Mouse (Mus musculus): ENCODE measurements at regions not wholly inside any gene's neighbourhood (a gene's known extent, or its start where the extent isn't known, plus 50 kb on each side); places are given as distances from the start of the nearest gene placed in this dataset.
A peak's percentile ranks its signal among the peaks of the same experiment; 100 is the strongest.

GRCm38 (mm10) chr2:110486724-110487123 is 110.4 kb upstream of the Slc5a12 start:
- Histone ChIP-seq H3K9ac (replicated peaks; ENCODE audit: low read length, poor library complexity, severe bottlenecking) (no peak overlapping the region), H3K9me3 (ENCODE audit: low read length) (no peaks in the 10 kb centered on the region), H3K4me2 (ENCODE audit: low read depth, low read length, poor library complexity, severe bottlenecking) (no peak overlapping the region), H3K36me3 (ENCODE audit: insufficient read depth, low read length) (no peaks in the 10 kb centered on the region), H3K27ac (ENCODE audit: low read depth, low read length) (no peak overlapping the region), H3K27me3 (ENCODE audit: insufficient read depth, low read length) (no peaks in the 10 kb centered on the region), H3K4me3 (ENCODE audit: low read depth, low read length) (no peak overlapping the region), H3K4me1 (ENCODE audit: insufficient read depth, low read length) (no peaks in the 10 kb centered on the region)
- 45% methylated on average over 4 of the region's 4 CpGs for WGBS
- ATAC-seq (ENCODE audit: low FRiP score) (no peak), DNase-seq (ENCODE audit: low spot score) (peak; percentile 17)
- TF ChIP-seq CTCF (IDR thresholded peaks at IDR 0.05), result no peak

- H3K4me3 ChIP-seq (ENCODE audit: low read depth, low read length), result no peak overlapping the region
- H3K27ac ChIP-seq (ENCODE audit: low read depth, low read length), result no peak overlapping the region
- no peak for TF ChIP-seq CTCF (IDR thresholded peaks at IDR 0.05)
- no peaks in the 10 kb centered on the region for H3K9me3 ChIP-seq (ENCODE audit: low read length)
- H3K27me3 ChIP-seq (ENCODE audit: insufficient read depth, low read length), result no peaks in the 10 kb centered on the region
- no peaks in the 10 kb centered on the region for H3K36me3 ChIP-seq (ENCODE audit: insufficient read depth, low read length)
- WGBS, result 77% methylated on average over 7 of the region's 7 CpGs
- ATAC-seq (ENCODE audit: low FRiP score), result no peak
- H3K9ac ChIP-seq (replicated peaks; ENCODE audit: low read length, poor library complexity, severe bottlenecking), result no peak overlapping the region
- H3K4me1 ChIP-seq (ENCODE audit: insufficient read depth, low read length), result no peaks in the 10 kb centered on the region
- no peak overlapping the region for H3K4me2 ChIP-seq (ENCODE audit: low read depth, low read length, poor library complexity, severe bottlenecking)
- no peak for DNase-seq (ENCODE audit: low spot score)
These were observed 109.1 kb upstream of the Slc5a12 start for GRCm38 (mm10) chr2:110487950-110488349.

- no peak for DNase-seq (ENCODE audit: low spot score)
- Histone ChIP-seq H3K9ac (replicated peaks; ENCODE audit: low read length, poor library complexity, severe bottlenecking) (no peak overlapping the region), H3K27me3 (ENCODE audit: insufficient read depth, low read length) (no peaks in the 10 kb centered on the region), H3K4me2 (ENCODE audit: low read depth, low read length, poor library complexity, severe bottlenecking) (no peak overlapping the region), H3K4me1 (ENCODE audit: insufficient read depth, low read length) (no peaks in the 10 kb centered on the region), H3K9me3 (ENCODE audit: low read length) (no peaks in the 10 kb centered on the region), H3K27ac (ENCODE audit: low read depth, low read length) (no peak overlapping the region), H3K36me3 (ENCODE audit: insufficient read depth, low read length) (no peaks in the 10 kb centered on the region), H3K4me3 (ENCODE audit: low read depth, low read length) (no peak overlapping the region)
- 79% methylated on average over 2 of the region's 2 CpGs for WGBS
- ATAC-seq (ENCODE audit: low FRiP score), result no peak
- TF ChIP-seq CTCF (IDR thresholded peaks at IDR 0.05), result no peak
These were observed 95.3 kb upstream of the Slc5a12 start for GRCm38 (mm10) chr2:110501786-110502185.

- no peak overlapping the region for H3K4me3 ChIP-seq (ENCODE audit: low read depth, low read length)
- no peak for ATAC-seq (ENCODE audit: low FRiP score)
- H3K9ac ChIP-seq (replicated peaks; ENCODE audit: low read length, poor library complexity, severe bottlenecking), result no peak overlapping the region
- H3K4me1 ChIP-seq (ENCODE audit: insufficient read depth, low read length), result no peaks in the 10 kb centered on the region
- no peak for TF ChIP-seq CTCF (IDR thresholded peaks at IDR 0.05)
- no peaks in the 10 kb centered on the region for H3K36me3 ChIP-seq (ENCODE audit: insufficient read depth, low read length)
- no peak overlapping the region for H3K27ac ChIP-seq (ENCODE audit: low read depth, low read length)
- no peak for DNase-seq (ENCODE audit: low spot score)
- H3K4me2 ChIP-seq (ENCODE audit: low read depth, low read length, poor library complexity, severe bottlenecking), result no peak overlapping the region
- H3K27me3 ChIP-seq (ENCODE audit: insufficient read depth, low read length), result no peaks in the 10 kb centered on the region
- no peaks in the 10 kb centered on the region for H3K9me3 ChIP-seq (ENCODE audit: low read length)
- WGBS, result 86% methylated on average over 3 of the region's 3 CpGs
These were observed 88.8 kb upstream of the Slc5a12 start for GRCm38 (mm10) chr2:110508162-110508748.

- no peak for TF ChIP-seq CTCF (IDR thresholded peaks at IDR 0.05)
- Histone ChIP-seq H3K4me2 (ENCODE audit: low read depth, low read length, poor library complexity, severe bottlenecking) (no peak overlapping the region), H3K4me1 (ENCODE audit: insufficient read depth, low read length) (no peaks in the 10 kb centered on the region), H3K36me3 (ENCODE audit: insufficient read depth, low read length) (no peaks in the 10 kb centered on the region), H3K9me3 (ENCODE audit: low read length) (no peaks in the 10 kb centered on the region), H3K27me3 (ENCODE audit: insufficient read depth, low read length) (no peaks in the 10 kb centered on the region), H3K9ac (replicated peaks; ENCODE audit: low read length, poor library complexity, severe bottlenecking) (no peak overlapping the region), H3K4me3 (ENCODE audit: low read depth, low read length) (no peak overlapping the region), H3K27ac (ENCODE audit: low read depth, low read length) (no peak overlapping the region)
- no peak for DNase-seq (ENCODE audit: low spot score)
- WGBS, result 79% methylated on average over 7 of the region's 7 CpGs
- no peak for ATAC-seq (ENCODE audit: low FRiP score)
These were observed 73.8 kb upstream of the Slc5a12 start for GRCm38 (mm10) chr2:110523173-110523803.

GRCm38 (mm10) chr2:110528191-110528590 is 68.9 kb upstream of the Slc5a12 start:
- Histone ChIP-seq H3K4me2 (ENCODE audit: low read depth, low read length, poor library complexity, severe bottlenecking) (no peak overlapping the region), H3K36me3 (ENCODE audit: insufficient read depth, low read length) (no peaks in the 10 kb centered on the region), H3K27ac (ENCODE audit: low read depth, low read length) (no peak overlapping the region), H3K9ac (replicated peaks; ENCODE audit: low read length, poor library complexity, severe bottlenecking) (no peak overlapping the region), H3K9me3 (ENCODE audit: low read length) (no peaks in the 10 kb centered on the region), H3K4me1 (ENCODE audit: insufficient read depth, low read length) (no peaks in the 10 kb centered on the region), H3K27me3 (ENCODE audit: insufficient read depth, low read length) (no peaks in the 10 kb centered on the region), H3K4me3 (ENCODE audit: low read depth, low read length) (no peak overlapping the region)
- DNase-seq (ENCODE audit: low spot score) (no peak), ATAC-seq (ENCODE audit: low FRiP score) (no peak)
- WGBS, result 80% methylated on average over 3 of the region's 3 CpGs
- no peak for TF ChIP-seq CTCF (IDR thresholded peaks at IDR 0.05)
